Mouse (Mus musculus) olfactory bulb, adult 2 months (tissue): Measurements from ENCODE around the gene Fbxl17. TPM values are rescaled to one million over a fixed set of nuclear protein-coding genes. Genes with fewer than 3 reads are reported as not detected.

Source experiments
- H3K27ac ChIP-seq: fragments of 200-500 bp; 2 replicates; pipeline ENCODE4 v1.5.1; 2012; ENCODE audit warnings: low read depth, low read length; ENCODE audit not compliant: insufficient read depth
- H3K4me1 ChIP-seq: fragments of 200-500 bp; 2 replicates; pipeline ENCODE4 v1.6.1; 2012; ENCODE audit warnings: low read length; ENCODE audit not compliant: control insufficient read depth, insufficient read depth
- H3K4me3 ChIP-seq: fragments of 200-500 bp; 2 replicates; pipeline ENCODE4 v1.5.1; 2012; ENCODE audit warnings: mild to moderate bottlenecking, low read depth, low read length, moderate library complexity; ENCODE audit not compliant: insufficient read depth
- CTCF ChIP-seq: fragments of 200-500 bp; IDR thresholded peaks from 2 replicates; pipeline ENCODE4 v1.5.1; 2012; ENCODE audit warnings: low read depth, mild to moderate bottlenecking, low read length, moderate library complexity; ENCODE audit not compliant: insufficient read depth
- POLR2A ChIP-seq: fragments of 200-500 bp; IDR thresholded peaks from 2 replicates; pipeline ENCODE4 v1.6.1; 2012; ENCODE audit warnings: mild to moderate bottlenecking, low read depth, low read length, moderate library complexity; ENCODE audit not compliant: insufficient read depth
- WGBS: fragments of 180-500 bp; shearing (Covaris S2); methylation state at CpG from one replicate; pipeline ENCODE4 v1.1.7; 2018; 5-methylcytosine and 5-hydroxymethylcytosine counted together
- polyA plus RNA-seq: library from polyadenylated mRNA; stranded (reverse); fragments of >200 nt; gene quantifications from 2 replicates; pipeline ENCODE4 v1.2.4, GENCODE M21; 2012; ENCODE audit warnings: low replicate concordance; ENCODE audit not compliant: missing spikeins, insufficient read depth, insufficient read length

Fbxl17 gene
- polyA plus RNA-seq, 1 experiment, result not detected

DNA sequence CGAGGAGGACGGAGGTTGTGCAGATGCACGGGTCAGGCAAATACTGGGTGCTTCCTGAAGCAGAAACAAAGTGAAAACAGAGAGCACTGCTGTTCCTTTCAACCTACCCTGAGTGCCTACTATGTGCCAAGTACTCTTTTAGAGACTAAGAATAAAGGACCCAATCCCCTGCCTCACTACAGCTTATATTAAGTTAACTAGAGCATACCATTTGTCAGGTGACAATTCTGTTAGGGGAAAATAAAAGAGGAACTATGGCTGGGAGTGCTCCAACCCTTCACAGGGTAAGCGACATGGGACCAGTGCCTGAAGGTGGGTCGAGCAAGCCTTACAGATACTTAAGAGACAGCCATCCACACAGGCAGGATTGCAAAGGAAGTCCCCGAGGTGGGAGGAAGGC, 407.0 kb downstream of the Fbxl17 start:
- Histone ChIP-seq H3K4me1 (peaks cover 3% of the 10 kb centered on the region; the same call in 1 of the 2 replicates), H3K4me3 (no peak overlapping the region), H3K27ac (no peak overlapping the region)
- TF ChIP-seq POLR2A (no peak), CTCF (no peak)
- WGBS, result 85% methylated on average over 6 of the region's 6 CpGs

DNA sequence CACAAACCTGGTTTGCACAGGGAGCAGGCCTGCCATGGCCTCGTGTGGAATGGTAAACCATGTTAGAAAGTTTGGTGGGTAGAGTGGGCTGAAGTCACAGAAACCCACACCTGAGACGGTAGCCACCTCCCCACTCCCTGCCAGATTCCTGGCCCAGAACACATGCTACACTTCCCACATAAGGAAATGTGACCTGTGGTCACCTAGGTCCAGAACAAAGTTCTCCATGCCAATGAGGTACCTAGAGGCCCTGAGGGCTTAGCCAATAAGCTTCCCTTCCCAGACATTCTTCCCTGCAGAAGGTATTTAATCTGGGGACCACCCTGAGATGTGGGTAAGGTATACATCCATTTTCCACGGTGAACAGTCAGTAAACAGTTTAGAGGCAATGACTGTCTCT, 409.7 kb downstream of the Fbxl17 start:
- Histone ChIP-seq H3K4me3 (no peak overlapping the region), H3K4me1 (peaks cover 5% of the 10 kb centered on the region; the same call in 1 of the 2 replicates), H3K27ac (no peak overlapping the region)
- TF ChIP-seq CTCF (no peak), POLR2A (no peak)
- 86% methylated on average over 3 of the region's 3 CpGs for WGBS

DNA sequence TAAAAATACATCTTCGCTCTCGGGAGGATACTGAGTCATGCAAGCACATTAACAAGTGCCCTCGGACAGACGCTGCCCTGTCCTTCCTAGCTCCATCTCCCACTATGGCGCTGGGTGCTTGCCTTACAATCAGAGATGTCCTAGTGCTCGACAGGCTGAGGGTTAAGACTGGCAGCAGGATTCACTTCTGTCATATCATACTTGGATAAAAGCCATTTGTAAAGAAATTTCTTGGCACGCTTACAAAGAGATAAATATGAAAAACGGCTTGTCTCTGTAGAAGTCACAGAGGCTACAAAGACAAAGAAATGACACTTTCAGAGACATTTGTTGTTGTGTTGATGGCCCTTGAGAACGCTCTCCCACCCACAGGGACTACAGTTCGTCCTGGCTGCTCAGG, 412.6 kb downstream of the Fbxl17 start:
- no peak for TF ChIP-seq CTCF
- no peak for TF ChIP-seq POLR2A
- WGBS, result 69% methylated on average over 10 of the region's 10 CpGs
- H3K27ac ChIP-seq, result no peak overlapping the region
- no peak overlapping the region for H3K4me3 ChIP-seq
- peaks cover 2% of the 10 kb centered on the region; the same call in 1 of the 2 replicates for H3K4me1 ChIP-seq

DNA sequence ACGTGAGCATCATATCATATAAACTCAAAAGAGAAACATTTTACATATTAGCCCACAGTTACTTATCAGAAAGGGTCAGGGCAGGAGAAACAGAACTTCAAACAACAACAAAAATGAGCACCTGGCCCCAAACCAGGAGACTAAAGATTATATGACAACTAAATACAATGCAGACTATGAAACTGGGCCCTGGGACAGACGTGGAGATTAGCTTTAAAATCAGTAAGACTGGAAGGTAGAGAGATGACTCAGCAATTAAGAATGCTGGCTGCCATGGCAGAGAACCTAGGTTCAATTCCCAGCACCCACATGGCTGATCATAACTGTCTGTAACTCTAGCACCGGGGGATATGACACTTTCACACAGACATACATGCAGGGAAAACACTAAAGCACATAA, 413.3 kb downstream of the Fbxl17 start:
- no peak overlapping the region for H3K27ac ChIP-seq
- H3K4me3 ChIP-seq, result no peak overlapping the region
- TF ChIP-seq CTCF (no peak), POLR2A (no peak)
- peaks cover 2% of the 10 kb centered on the region; the same call in 1 of the 2 replicates for H3K4me1 ChIP-seq
- WGBS, result 73% methylated on average over 3 of the region's 3 CpGs

DNA sequence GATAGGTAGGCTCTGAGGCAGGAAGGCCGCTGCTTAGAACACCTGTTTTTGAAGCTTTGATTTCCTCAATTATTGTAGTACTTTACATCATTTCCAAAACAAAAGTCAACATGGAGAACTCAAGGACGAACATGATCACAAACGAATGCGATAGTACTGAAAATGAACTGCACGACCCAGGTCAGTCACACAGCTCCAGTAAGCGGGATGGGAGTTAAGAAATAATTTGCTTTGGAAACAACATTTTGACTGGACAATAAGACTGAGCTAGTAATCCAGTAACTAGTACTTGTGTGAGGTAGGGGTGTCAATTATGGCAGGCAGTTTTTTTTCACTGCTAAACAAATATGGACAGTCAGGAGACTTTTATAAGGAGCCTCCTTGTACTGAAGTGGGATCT, 414.6 kb downstream of the Fbxl17 start:
- TF ChIP-seq POLR2A (no peak), CTCF (no peak)
- Histone ChIP-seq H3K27ac (no peak overlapping the region), H3K4me1 (peaks cover 2% of the 10 kb centered on the region; the same call in 1 of the 2 replicates), H3K4me3 (no peak overlapping the region)
- WGBS, result 97% methylated on average over 6 of the region's 6 CpGs

DNA sequence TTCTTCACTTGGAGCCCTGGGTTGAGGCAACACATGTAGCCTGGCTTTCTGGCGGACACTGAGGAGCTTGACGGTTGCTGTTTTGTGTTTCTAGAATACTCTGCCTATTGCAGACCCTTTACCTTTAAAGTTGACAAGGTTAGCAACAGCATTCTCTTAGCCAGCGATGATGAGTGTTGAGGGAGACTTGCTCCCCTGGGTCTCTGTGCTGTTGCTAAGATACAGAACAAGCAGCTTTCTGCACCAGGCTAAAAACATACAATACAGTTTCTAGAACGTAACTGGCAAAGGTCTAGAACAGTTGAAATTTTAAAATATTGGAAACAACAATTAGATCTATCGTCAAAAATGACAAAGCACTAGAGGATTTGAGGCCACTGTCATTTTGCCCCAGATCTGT, 420.7 kb downstream of the Fbxl17 start:
- no peak overlapping the region for H3K27ac ChIP-seq
- WGBS, result 56% methylated on average over 5 of the region's 5 CpGs
- no peak overlapping the region for H3K4me3 ChIP-seq
- H3K4me1 ChIP-seq, result peaks cover 15% of the 10 kb centered on the region
- TF ChIP-seq CTCF, result no peak
- no peak for TF ChIP-seq POLR2A

DNA sequence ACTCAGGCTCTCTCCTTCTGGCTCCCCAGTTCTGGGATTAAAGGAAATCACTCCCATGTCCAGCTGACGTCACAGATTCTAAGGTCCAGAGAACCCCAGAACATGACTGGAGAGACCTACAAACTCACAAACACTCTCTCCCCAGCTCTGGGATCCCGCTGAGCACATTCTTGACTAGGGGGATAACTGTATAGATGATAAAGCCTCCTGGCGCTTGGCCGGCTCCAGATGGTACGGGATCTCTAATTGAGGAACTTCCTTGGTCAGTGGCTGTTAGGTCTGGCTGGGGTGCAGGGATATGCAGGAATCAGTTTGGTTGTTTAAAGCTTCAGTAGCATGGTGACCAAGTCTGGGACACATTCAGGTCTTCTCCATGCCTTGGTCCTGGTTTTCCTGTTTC, 422.3 kb downstream of the Fbxl17 start:
- 96% methylated on average over 5 of the region's 5 CpGs for WGBS
- TF ChIP-seq POLR2A (no peak), CTCF (no peak)
- H3K4me1 ChIP-seq, result peaks cover 17% of the 10 kb centered on the region
- no peak overlapping the region for H3K27ac ChIP-seq
- H3K4me3 ChIP-seq, result no peak overlapping the region

DNA sequence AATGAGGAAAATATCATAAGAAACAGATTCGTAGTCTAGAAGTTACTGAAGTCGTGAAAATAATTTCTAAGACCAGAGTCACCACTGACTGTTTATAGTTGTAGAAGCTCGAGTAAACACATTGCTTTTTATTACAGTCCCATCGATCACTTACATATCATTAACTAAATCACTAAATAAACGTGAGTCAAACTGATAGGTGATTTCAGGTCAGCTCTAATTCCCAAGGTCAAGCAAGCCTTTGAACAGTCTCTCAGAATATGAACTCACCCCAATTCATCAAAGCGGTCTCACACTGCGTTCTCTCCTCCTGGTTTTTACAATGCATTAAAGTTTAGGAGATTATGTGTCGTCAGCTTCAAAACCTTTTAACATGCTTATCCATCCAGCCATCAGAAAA, 423.2 kb downstream of the Fbxl17 start:
- TF ChIP-seq CTCF, result no peak
- no peak for TF ChIP-seq POLR2A
- Histone ChIP-seq H3K27ac (no peak overlapping the region), H3K4me1 (peaks cover 17% of the 10 kb centered on the region), H3K4me3 (no peak overlapping the region)
- 65% methylated on average over 8 of the region's 8 CpGs for WGBS

DNA sequence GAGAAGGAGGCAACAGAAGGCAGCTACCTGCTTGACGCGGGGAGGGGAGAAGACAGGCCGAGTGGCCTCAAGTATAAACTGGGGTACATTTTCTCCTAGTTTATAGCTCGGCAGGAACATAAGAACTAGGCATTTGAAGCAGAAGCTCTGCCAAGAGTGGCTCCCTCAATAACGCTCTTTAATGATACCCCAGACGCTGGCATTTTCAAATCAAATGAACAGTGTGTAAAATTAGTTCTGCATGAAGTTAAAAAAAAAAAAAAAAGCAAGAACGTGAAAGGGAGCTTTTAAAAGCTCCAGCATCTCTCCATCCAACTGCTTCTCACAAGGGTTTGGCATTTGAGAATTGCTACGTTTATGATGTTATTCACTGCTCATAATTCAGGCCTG, 423.8 kb downstream of the Fbxl17 start:
- Histone ChIP-seq H3K27ac (0 out of 2 replicates have a peak overlapping the region, but pooled peaks have one; percentile 31), H3K4me3 (no peak overlapping the region), H3K4me1 (peaks cover 17% of the 10 kb centered on the region)
- no peak for TF ChIP-seq POLR2A
- no peak for TF ChIP-seq CTCF
- 27% methylated on average over 8 of the region's 8 CpGs for WGBS
